Mouse (Mus musculus): ENCODE results near the gene Gm44973. TPM values are rescaled to one million over a fixed set of nuclear protein-coding genes. Genes with fewer than 3 reads are reported as not detected.
"Not testable (repeated sequence)": the region's sequence is repeated elsewhere in the genome, so short reads cannot be mapped to it uniquely, and the experiment has no call there.

Gene Gm44973
- polyA plus RNA-seq, 1 experiment from 2014 or later = not detected

DNA sequence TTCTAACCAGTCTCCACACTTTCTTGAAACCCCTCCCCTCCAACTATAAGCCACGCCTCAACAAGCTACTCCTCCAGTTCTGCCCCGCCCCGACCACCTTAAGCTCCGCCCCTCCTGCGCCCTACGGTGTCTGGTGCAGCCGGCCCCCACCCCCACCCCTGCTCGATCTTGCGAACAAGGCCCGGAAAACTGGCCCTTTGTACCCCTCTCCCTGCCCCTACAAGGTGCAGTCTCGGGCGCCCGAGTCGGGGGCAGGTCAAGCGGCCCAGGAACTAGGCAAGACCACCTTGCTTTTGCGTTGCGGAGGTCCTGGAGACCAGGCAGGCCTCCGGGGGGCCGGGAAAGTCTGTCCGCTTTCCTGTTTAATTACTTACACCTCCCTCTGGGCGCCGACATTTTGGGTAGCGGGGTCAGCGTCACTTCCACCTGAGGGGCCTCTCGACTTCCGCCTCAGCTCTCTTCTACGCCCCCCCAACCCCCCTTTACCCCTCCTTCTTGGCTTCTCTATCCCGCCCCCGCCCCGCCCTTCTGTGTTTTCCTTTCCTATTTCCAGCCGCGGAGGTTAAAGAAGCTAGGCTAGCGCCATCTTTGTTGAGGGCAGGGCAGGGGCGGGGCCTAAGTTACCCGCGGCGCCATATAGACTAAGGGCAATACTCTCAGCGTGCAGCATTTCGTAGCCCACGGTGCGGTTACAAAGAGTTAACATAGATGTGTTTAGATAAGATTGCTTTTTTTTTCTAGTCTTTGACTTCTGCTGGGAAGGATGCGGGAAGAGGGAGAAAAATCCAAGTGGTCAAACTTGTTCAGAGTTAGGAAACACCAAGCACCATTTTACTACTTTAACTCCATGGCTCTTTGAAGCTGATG, 812 bp upstream of the Gm44973 start, which contains the start of the genes Zfp524 and Fiz1:
Gene Zfp524 (plus strand): TSS at position 165 of the 867 bp plus-strand sequence.
Gene Fiz1 (minus strand): TSS at position 447 of the 867 bp plus-strand sequence.
- Histone ChIP-seq H3K27me3 (ENCODE audit: control insufficient read depth, insufficient read depth, low read length) (no peaks in the 10 kb centered on the region), H3K9me3 (ENCODE audit: control insufficient read depth, low read length) (no peaks in the 10 kb centered on the region), H3K4me3 (replicated peaks; ENCODE audit: low read length) (peak within 1 kb of the TSS; percentile 72), H3K9ac (peak within 1 kb of the TSS; percentile 81), H3K4me2 (replicated peaks) (peak within 1 kb of the TSS; percentile 68), H3K27ac (peak within 1 kb of the TSS; percentile 98), H3K36me3 (replicated peaks; ENCODE audit: control insufficient read depth, insufficient read depth) (peaks cover 34% of the 10 kb centered on the region), H3K4me1 (replicated peaks; ENCODE audit: control insufficient read depth, insufficient read depth, low read length) (peaks cover 8% of the 10 kb centered on the region)
- peak; percentile 83 for ATAC-seq (ENCODE audit: low FRiP score)
- peak; percentile 98 for DNase-seq (ENCODE audit: low spot score)
- under 1% methylated on average over 42 of the region's 42 CpGs for WGBS

DNA sequence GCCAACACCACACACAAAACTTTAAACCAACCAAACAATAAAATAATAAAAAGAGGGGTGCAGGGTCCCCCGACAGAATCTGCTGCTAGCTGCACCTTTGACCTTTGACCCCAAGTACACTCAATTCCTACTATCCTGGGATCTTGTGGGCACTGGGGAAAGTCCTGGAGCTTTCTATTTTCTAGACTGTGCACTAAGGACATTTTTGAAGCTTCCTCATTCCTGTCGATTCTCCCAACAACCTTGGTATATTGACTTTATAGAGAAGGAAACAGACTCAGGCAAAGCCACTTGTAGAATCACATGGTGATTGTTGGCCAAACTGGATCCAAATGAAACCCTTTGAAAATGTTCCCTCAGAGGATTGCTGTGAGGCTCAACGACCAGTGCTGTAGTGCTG, 761 bp downstream of the Gm44973 start:
- Histone ChIP-seq H3K4me1 (replicated peaks; ENCODE audit: control insufficient read depth, insufficient read depth, low read length) (peaks cover 13% of the 10 kb centered on the region), H3K9me3 (ENCODE audit: control insufficient read depth, low read length) (no peaks in the 10 kb centered on the region), H3K27ac (peak overlapping the region; percentile 98), H3K9ac (peak overlapping the region; percentile 69), H3K27me3 (ENCODE audit: control insufficient read depth, insufficient read depth, low read length) (no peaks in the 10 kb centered on the region), H3K4me3 (replicated peaks; ENCODE audit: low read length) (peak overlapping the region; percentile 72), H3K4me2 (replicated peaks) (peak overlapping the region; percentile 68), H3K36me3 (replicated peaks; ENCODE audit: control insufficient read depth, insufficient read depth) (peaks cover 19% of the 10 kb centered on the region)
- DNase-seq (ENCODE audit: low spot score) = peak; percentile 40
- no peak for ATAC-seq (ENCODE audit: low FRiP score)
- WGBS = 68% methylated on average over 3 of the region's 3 CpGs

GRCm38 (mm10) chr7:5016920-5017319, 1.6 kb downstream of the Gm44973 start:
- Histone ChIP-seq H3K27me3 (ENCODE audit: control insufficient read depth, insufficient read depth, low read length) (no peaks in the 10 kb centered on the region), H3K4me3 (replicated peaks; ENCODE audit: low read length) (no peak overlapping the region), H3K27ac (no peak overlapping the region), H3K36me3 (replicated peaks; ENCODE audit: control insufficient read depth, insufficient read depth) (peaks cover 15% of the 10 kb centered on the region), H3K9me3 (ENCODE audit: control insufficient read depth, low read length) (no peaks in the 10 kb centered on the region), H3K9ac (no peak overlapping the region), H3K4me2 (replicated peaks) (no peak overlapping the region), H3K4me1 (replicated peaks; ENCODE audit: control insufficient read depth, insufficient read depth, low read length) (peaks cover 20% of the 10 kb centered on the region)
- DNase-seq (ENCODE audit: low spot score) (no peak), ATAC-seq (ENCODE audit: low FRiP score) (no peak)
- 99% methylated on average over 2 of the region's 2 CpGs for WGBS

- H3K27ac ChIP-seq = no peak overlapping the region
- DNase-seq (ENCODE audit: low spot score) (no peak), ATAC-seq (ENCODE audit: low FRiP score) (no peak)
- H3K9ac ChIP-seq = no peak overlapping the region
- 90% methylated on average over 16 of the region's 16 CpGs for WGBS
- H3K4me3 ChIP-seq (replicated peaks; ENCODE audit: low read length) = no peak overlapping the region
- H3K27me3 ChIP-seq (ENCODE audit: control insufficient read depth, insufficient read depth, low read length) = no peaks in the 10 kb centered on the region
- peaks cover 15% of the 10 kb centered on the region for H3K36me3 ChIP-seq (replicated peaks; ENCODE audit: control insufficient read depth, insufficient read depth)
- no peaks in the 10 kb centered on the region for H3K9me3 ChIP-seq (ENCODE audit: control insufficient read depth, low read length)
- no peak overlapping the region for H3K4me2 ChIP-seq (replicated peaks)
- peaks cover 20% of the 10 kb centered on the region for H3K4me1 ChIP-seq (replicated peaks; ENCODE audit: control insufficient read depth, insufficient read depth, low read length)
Measured at GRCm38 (mm10) chr7:5017352-5017751, 2.1 kb downstream of the Gm44973 start.

- no peaks in the 10 kb centered on the region for H3K27me3 ChIP-seq (ENCODE audit: control insufficient read depth, insufficient read depth, low read length)
- H3K36me3 ChIP-seq (replicated peaks; ENCODE audit: control insufficient read depth, insufficient read depth) = peaks cover 15% of the 10 kb centered on the region
- 96% methylated on average over 21 of the region's 21 CpGs for WGBS
- no peak overlapping the region for H3K4me2 ChIP-seq (replicated peaks)
- H3K4me3 ChIP-seq (replicated peaks; ENCODE audit: low read length) = no peak overlapping the region
- H3K4me1 ChIP-seq (replicated peaks; ENCODE audit: control insufficient read depth, insufficient read depth, low read length) = peaks cover 20% of the 10 kb centered on the region
- DNase-seq (ENCODE audit: low spot score) (no peak), ATAC-seq (ENCODE audit: low FRiP score) (no peak)
- H3K27ac ChIP-seq = no peak overlapping the region
- H3K9me3 ChIP-seq (ENCODE audit: control insufficient read depth, low read length) = no peaks in the 10 kb centered on the region
- no peak overlapping the region for H3K9ac ChIP-seq
Measured at GRCm38 (mm10) chr7:5017931-5018330, 2.6 kb downstream of the Gm44973 start.

- H3K9me3 ChIP-seq (ENCODE audit: control insufficient read depth, low read length); ATAC-seq (ENCODE audit: low FRiP score); H3K27me3 ChIP-seq (ENCODE audit: control insufficient read depth, insufficient read depth, low read length); DNase-seq (ENCODE audit: low spot score): not testable (repeated sequence)
- Histone ChIP-seq H3K4me1 (replicated peaks; ENCODE audit: control insufficient read depth, insufficient read depth, low read length) (peaks cover 20% of the 10 kb centered on the region), H3K4me3 (replicated peaks; ENCODE audit: low read length) (peak overlapping the region; percentile 90), H3K36me3 (replicated peaks; ENCODE audit: control insufficient read depth, insufficient read depth) (peaks cover 20% of the 10 kb centered on the region), H3K27ac (peak overlapping the region; percentile 86), H3K4me2 (replicated peaks) (peak overlapping the region; percentile 66), H3K9ac (0 out of 2 replicates have a peak overlapping the region, but pooled peaks have one; percentile 95)
- WGBS = 34% methylated on average over 8 of the region's 8 CpGs
Measured at GRCm38 (mm10) chr7:5019576-5019975, 4.3 kb downstream of the Gm44973 start.

DNA sequence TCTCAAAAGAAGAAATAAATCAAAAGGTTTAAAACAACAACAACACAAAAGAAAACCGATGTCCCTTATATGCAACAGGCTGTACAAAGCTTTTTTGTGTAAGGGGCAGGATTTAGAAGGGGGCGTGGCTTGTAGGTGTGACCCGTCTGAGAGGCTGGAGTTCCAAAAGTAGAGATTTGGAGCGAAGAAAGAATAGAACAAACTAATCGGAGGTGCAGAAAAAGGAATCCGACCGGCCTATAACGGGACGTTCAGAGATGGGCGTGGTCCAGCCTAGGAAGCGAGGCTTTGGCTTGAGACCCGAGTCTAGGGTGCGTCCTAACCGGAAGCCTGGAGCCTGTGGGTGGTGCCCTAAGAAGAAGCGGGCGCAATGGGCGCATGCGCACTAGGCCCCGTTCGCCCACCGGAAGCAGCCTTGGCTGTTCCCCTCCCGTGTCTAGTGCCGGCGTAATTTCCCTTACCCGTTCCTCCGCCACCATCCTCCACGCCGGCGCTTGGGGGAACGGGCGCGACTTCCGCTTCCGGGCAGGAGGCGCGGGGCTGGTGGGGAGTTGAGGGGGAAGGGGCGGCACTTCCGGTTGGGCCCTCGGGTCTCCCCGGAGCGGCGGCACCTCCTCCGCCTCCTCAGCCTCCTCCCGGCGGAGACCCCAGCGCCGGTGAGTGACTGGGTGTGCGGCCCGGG, 4.8 kb downstream of the Gm44973 start, which contains the start of the genes Zfp865 and Ccdc106:
Gene Zfp865 (plus strand): TSS at position 377 of the 682 bp plus-strand sequence.
Gene Ccdc106 (plus strand): TSS at position 554 of the 682 bp plus-strand sequence.
- peak within 1 kb of the TSS; percentile 90 for H3K4me3 ChIP-seq (replicated peaks; ENCODE audit: low read length)
- peak within 1 kb of the TSS; percentile 66 for H3K4me2 ChIP-seq (replicated peaks)
- peak; percentile 92 for ATAC-seq (ENCODE audit: low FRiP score)
- H3K27ac ChIP-seq = peak within 1 kb of the TSS; percentile 86
- H3K27me3 ChIP-seq (ENCODE audit: control insufficient read depth, insufficient read depth, low read length) = no peaks in the 10 kb centered on the region
- under 1% methylated on average over 49 of the region's 49 CpGs for WGBS
- H3K9me3 ChIP-seq (ENCODE audit: control insufficient read depth, low read length) = no peaks in the 10 kb centered on the region
- H3K4me1 ChIP-seq (replicated peaks; ENCODE audit: control insufficient read depth, insufficient read depth, low read length) = peaks cover 20% of the 10 kb centered on the region
- peak within 1 kb of the TSS; percentile 95 for H3K9ac ChIP-seq
- DNase-seq (ENCODE audit: low spot score) = peak; percentile 99
- peaks cover 20% of the 10 kb centered on the region for H3K36me3 ChIP-seq (replicated peaks; ENCODE audit: control insufficient read depth, insufficient read depth)

- H3K4me2 ChIP-seq (replicated peaks) = peak overlapping the region; percentile 66
- H3K27me3 ChIP-seq (ENCODE audit: control insufficient read depth, insufficient read depth, low read length) = no peaks in the 10 kb centered on the region
- peak overlapping the region; percentile 90 for H3K4me3 ChIP-seq (replicated peaks; ENCODE audit: low read length)
- H3K9me3 ChIP-seq (ENCODE audit: control insufficient read depth, low read length) = no peaks in the 10 kb centered on the region
- peaks cover 20% of the 10 kb centered on the region for H3K36me3 ChIP-seq (replicated peaks; ENCODE audit: control insufficient read depth, insufficient read depth)
- ATAC-seq (ENCODE audit: low FRiP score) (peak; percentile 49; the same call in 1 of the 2 replicates), DNase-seq (ENCODE audit: low spot score) (no peak)
- peak overlapping the region; percentile 95 for H3K9ac ChIP-seq
- WGBS = under 1% methylated on average over 15 of the region's 15 CpGs
- H3K27ac ChIP-seq = peak overlapping the region; percentile 86
- H3K4me1 ChIP-seq (replicated peaks; ENCODE audit: control insufficient read depth, insufficient read depth, low read length) = peaks cover 20% of the 10 kb centered on the region
Measured at GRCm38 (mm10) chr7:5020685-5021084, 5.4 kb downstream of the Gm44973 start.

DNA sequence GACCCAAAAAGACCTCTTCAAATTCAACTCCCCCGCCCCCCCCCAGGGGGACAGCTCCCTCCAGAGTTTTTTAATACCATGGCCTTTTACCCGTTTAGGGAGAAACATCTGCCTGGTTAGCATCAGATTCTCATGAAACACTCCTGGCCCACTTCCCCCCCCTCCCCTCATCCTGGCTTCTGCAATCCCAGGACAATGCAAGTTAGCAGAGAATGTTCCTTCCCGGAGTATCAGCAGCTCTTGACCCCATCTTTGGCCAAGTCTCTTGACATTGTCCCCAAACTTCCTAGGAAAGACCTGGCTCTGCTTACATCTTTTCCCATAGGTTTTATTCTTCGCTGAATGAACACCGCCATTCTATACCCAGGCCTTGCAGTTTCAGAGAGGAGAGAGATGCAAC, 5.9 kb downstream of the Gm44973 start:
- Histone ChIP-seq H3K36me3 (replicated peaks; ENCODE audit: control insufficient read depth, insufficient read depth) (peaks cover 20% of the 10 kb centered on the region), H3K4me1 (replicated peaks; ENCODE audit: control insufficient read depth, insufficient read depth, low read length) (peaks cover 15% of the 10 kb centered on the region), H3K4me2 (replicated peaks) (peak overlapping the region; percentile 66), H3K9ac (peak overlapping the region; percentile 95), H3K4me3 (replicated peaks; ENCODE audit: low read length) (peak overlapping the region; percentile 90), H3K27ac (peak overlapping the region; percentile 86), H3K27me3 (ENCODE audit: control insufficient read depth, insufficient read depth, low read length) (no peaks in the 10 kb centered on the region), H3K9me3 (ENCODE audit: control insufficient read depth, low read length) (no peaks in the 10 kb centered on the region)
- no peak for ATAC-seq (ENCODE audit: low FRiP score)
- DNase-seq (ENCODE audit: low spot score) = no peak
- WGBS = 54% methylated on average over 5 of the region's 5 CpGs

Data from hindbrain, embryonic 14.5 days (tissue).